Mouse (Mus musculus): ENCODE results near the gene Lyplal1.
A peak's percentile ranks its signal among the peaks of the same experiment; 100 is the strongest.

The Lyplal1 gene

GRCm38 (mm10) chr1:186116701-186117488 is at the start of gene Lyplal1:
TSS of gene Lyplal1 (minus strand) at chr1:186117310.
- peak; percentile 25 for DNase-seq (ENCODE audit: low read depth)

GRCm38 (mm10) chr1:186163616-186164015 is 46.5 kb upstream of the Lyplal1 start:
- DNase-seq (ENCODE audit: low read depth), result no peak

GRCm38 (mm10) chr1:186163206-186163605 is 46.1 kb upstream of the Lyplal1 start:
- DNase-seq (ENCODE audit: low read depth), result no peak

- DNase-seq (ENCODE audit: low read depth), result no peak
Measured at GRCm38 (mm10) chr1:186150376-186150775, 33.3 kb upstream of the Lyplal1 start.

- DNase-seq (ENCODE audit: low read depth), result no peak
Measured at GRCm38 (mm10) chr1:186145444-186145843, 28.3 kb upstream of the Lyplal1 start.

GRCm38 (mm10) chr1:186140191-186140590 is 23.1 kb upstream of the Lyplal1 start:
- no peak for DNase-seq (ENCODE audit: low read depth)

- DNase-seq (ENCODE audit: low read depth), result no peak
Measured at GRCm38 (mm10) chr1:186137873-186138272, 20.8 kb upstream of the Lyplal1 start.

GRCm38 (mm10) chr1:186136636-186137380 is 19.7 kb upstream of the Lyplal1 start:
- DNase-seq (ENCODE audit: low read depth), result no peak

- DNase-seq (ENCODE audit: low read depth), result no peak
Measured at GRCm38 (mm10) chr1:186131465-186131864, 14.4 kb upstream of the Lyplal1 start.

- DNase-seq (ENCODE audit: low read depth), result no peak
Measured at GRCm38 (mm10) chr1:186128940-186129339, 11.8 kb upstream of the Lyplal1 start.

- no peak for DNase-seq (ENCODE audit: low read depth)
Measured at GRCm38 (mm10) chr1:186126313-186126862, 9.3 kb upstream of the Lyplal1 start.

GRCm38 (mm10) chr1:186123690-186124089 is 6.6 kb upstream of the Lyplal1 start:
- no peak for DNase-seq (ENCODE audit: low read depth)

GRCm38 (mm10) chr1:186119856-186120255 is 2.7 kb upstream of the Lyplal1 start:
- DNase-seq (ENCODE audit: low read depth), result no peak

GRCm38 (mm10) chr1:186116086-186116600 is 967 bp downstream of the Lyplal1 start:
- no peak for DNase-seq (ENCODE audit: low read depth)

GRCm38 (mm10) chr1:186102313-186102712 is 14.8 kb downstream of the Lyplal1 start:
- no peak for DNase-seq (ENCODE audit: low read depth)

- DNase-seq (ENCODE audit: low read depth), result no peak
Measured at GRCm38 (mm10) chr1:186066266-186066897, 50.7 kb downstream of the Lyplal1 start.

- no peak for DNase-seq (ENCODE audit: low read depth)
Measured at GRCm38 (mm10) chr1:186060041-186060440, 57.1 kb downstream of the Lyplal1 start.

- no peak for DNase-seq (ENCODE audit: low read depth)
Measured at GRCm38 (mm10) chr1:186054227-186054626, 62.9 kb downstream of the Lyplal1 start.

GRCm38 (mm10) chr1:186053280-186054043 is 63.6 kb downstream of the Lyplal1 start:
- no peak for DNase-seq (ENCODE audit: low read depth)

- DNase-seq (ENCODE audit: low read depth), result no peak
Measured at GRCm38 (mm10) chr1:186043709-186044452, 73.2 kb downstream of the Lyplal1 start.

GRCm38 (mm10) chr1:186041841-186042240 is 75.3 kb downstream of the Lyplal1 start:
- DNase-seq (ENCODE audit: low read depth), result no peak
